Mouse (Mus musculus) heart, embryonic 14.5 days (tissue): ENCODE results near the gene Dnajc27. TPM values are rescaled to one million over a fixed set of nuclear protein-coding genes. Genes with fewer than 3 reads are reported as not detected.

Source experiments
- ATAC-seq: fragments of 200-750 bp; cut with Nextera tagmentation; 2 replicates; pipeline ENCODE4 v1.8.0; 2017; ENCODE audit warnings: low read depth, moderate TSS enrichment; ENCODE audit not compliant: insufficient number of reproducible peaks, insufficient read depth, low FRiP score
- H3K27ac ChIP-seq, 2 experiments: fragments of 200-500 bp in 1 of 2; fragments of 300-500 bp in 1 of 2; sonication (generic) in 1 of 2; replicated peaks in 1 of 2; 2 replicates each; pipeline ENCODE4 v1.5.1; 2012 to 2014; ENCODE audit warnings: low read depth in 2 of 2, low read length in 2 of 2, control low read depth in 1 of 2, mild to moderate bottlenecking in 1 of 2, mixed read lengths in 1 of 2; ENCODE audit not compliant: control insufficient read depth in 1 of 2, insufficient read depth in 1 of 2
- H3K27me3 ChIP-seq: fragments of 300-500 bp; sonication (generic); 2 replicates; pipeline ENCODE4 v1.6.1; 2014; ENCODE audit warnings: mild to moderate bottlenecking, low read length, control low read depth; ENCODE audit not compliant: control insufficient read depth, insufficient read depth
- H3K36me3 ChIP-seq: fragments of 300-500 bp; sonication (generic); 2 replicates; pipeline ENCODE4 v1.6.1; 2014; ENCODE audit warnings: mild to moderate bottlenecking, control low read depth, low read length, mixed read lengths; ENCODE audit not compliant: control insufficient read depth, insufficient read depth
- H3K4me1 ChIP-seq, 2 experiments: fragments of 200-500 bp in 1 of 2; fragments of 300-500 bp in 1 of 2; sonication (generic) in 1 of 2; 2 replicates each; pipeline ENCODE4 v1.6.1; 2012 to 2014; ENCODE audit warnings: low read length in 2 of 2, control low read depth in 1 of 2, mixed read lengths in 1 of 2; ENCODE audit not compliant: control insufficient read depth in 2 of 2, insufficient read depth in 2 of 2
- H3K4me2 ChIP-seq: fragments of 300-500 bp; sonication (generic); 2 replicates; pipeline ENCODE4 v1.6.1; 2014; ENCODE audit warnings: mild to moderate bottlenecking, low read length
- H3K4me3 ChIP-seq, 2 experiments: fragments of 200-500 bp in 1 of 2; fragments of 300-500 bp in 1 of 2; sonication (generic) in 1 of 2; 2 replicates each; pipeline ENCODE4 v1.5.1; 2012 to 2014; ENCODE audit warnings: low read length in 2 of 2, mild to moderate bottlenecking in 2 of 2, control low read depth in 1 of 2, low read depth in 1 of 2, moderate library complexity in 1 of 2; ENCODE audit not compliant: control insufficient read depth in 1 of 2, insufficient read depth in 1 of 2
- H3K9ac ChIP-seq: fragments of 300-500 bp; sonication (generic); 2 replicates; pipeline ENCODE4 v1.6.1; 2014; ENCODE audit warnings: mild to moderate bottlenecking, low read length
- H3K9me3 ChIP-seq: fragments of 300-500 bp; sonication (generic); 2 replicates; pipeline ENCODE4 v1.6.1; 2016; ENCODE audit warnings: low read length, control low read depth; ENCODE audit not compliant: control insufficient read depth
- WGBS: fragments of 180-500 bp; shearing (Covaris S2); extraction: QIAGEN DNeasy Blood & Tissue Kit; methylation state at CpG from one replicate; pipeline ENCODE4 v1.1.7; 2014; 5-methylcytosine and 5-hydroxymethylcytosine counted together
- polyA plus RNA-seq: library from polyadenylated mRNA; unstranded; fragments of >200 nt; fragmentation: Nextera tagmentation; extraction: Ambion mirVana; gene quantifications from 2 replicates; pipeline ENCODE4 v1.2.1, GENCODE M21; 2014

Dnajc27 gene
- polyA plus RNA-seq, 1 experiment from 2014 or later = 7.8 TPM

GRCm38 (mm10) chr12:4133847-4134212 is 51.4 kb downstream of the Dnajc27 start:
- no peaks in the 10 kb centered on the region for H3K36me3 ChIP-seq
- peak overlapping the region; percentile 72 for H3K9ac ChIP-seq
- H3K9me3 ChIP-seq = peaks cover 6% of the 10 kb centered on the region; the same call in 1 of the 2 replicates
- no peaks in the 10 kb centered on the region for H3K27me3 ChIP-seq
- ATAC-seq = no peak
- WGBS = 20% methylated on average over 11 of the region's 11 CpGs
- H3K27ac ChIP-seq = no peak overlapping the region
- H3K4me1 ChIP-seq = peaks cover 4 to 9% of the 10 kb centered on the region in 2 experiments; a peak in 2 of 4 replicates
- peak overlapping the region; percentile 58 to 61 for H3K4me3 ChIP-seq
- peak overlapping the region; percentile 84 for H3K4me2 ChIP-seq

GRCm38 (mm10) chr12:4143179-4143578 is 60.8 kb downstream of the Dnajc27 start:
- Histone ChIP-seq H3K9me3 (no peaks in the 10 kb centered on the region), H3K9ac (no peak overlapping the region), H3K4me2 (no peak overlapping the region), H3K36me3 (no peaks in the 10 kb centered on the region), H3K4me1 (peaks cover 8 to 9% of the 10 kb centered on the region in 2 experiments), H3K4me3 (no peak overlapping the region), H3K27ac (no peak overlapping the region), H3K27me3 (no peaks in the 10 kb centered on the region)
- WGBS = 88% methylated on average over 5 of the region's 5 CpGs
- ATAC-seq = no peak

- WGBS = 37% methylated on average over 2 of the region's 2 CpGs
- Histone ChIP-seq H3K9ac (no peak overlapping the region), H3K27ac (no peak overlapping the region), H3K27me3 (no peaks in the 10 kb centered on the region), H3K4me2 (no peak overlapping the region), H3K36me3 (no peaks in the 10 kb centered on the region), H3K4me3 (no peak overlapping the region), H3K4me1 (peaks cover 0 to 12% of the 10 kb centered on the region in 2 experiments; a peak in 1 of 4 replicates), H3K9me3 (no peaks in the 10 kb centered on the region)
- no peak for ATAC-seq
Observed at GRCm38 (mm10) chr12:4150936-4151335, 68.6 kb downstream of the Dnajc27 start.

GRCm38 (mm10) chr12:4151969-4152368 is 69.6 kb downstream of the Dnajc27 start:
- WGBS = 87% methylated on average over 3 of the region's 3 CpGs
- no peak overlapping the region for H3K27ac ChIP-seq
- H3K4me1 ChIP-seq = peaks cover 0 to 12% of the 10 kb centered on the region in 2 experiments; a peak in 1 of 4 replicates
- no peaks in the 10 kb centered on the region for H3K36me3 ChIP-seq
- H3K9ac ChIP-seq = no peak overlapping the region
- H3K4me2 ChIP-seq = no peak overlapping the region
- no peak for ATAC-seq
- no peak overlapping the region for H3K4me3 ChIP-seq
- H3K9me3 ChIP-seq = no peaks in the 10 kb centered on the region
- no peaks in the 10 kb centered on the region for H3K27me3 ChIP-seq

DNA sequence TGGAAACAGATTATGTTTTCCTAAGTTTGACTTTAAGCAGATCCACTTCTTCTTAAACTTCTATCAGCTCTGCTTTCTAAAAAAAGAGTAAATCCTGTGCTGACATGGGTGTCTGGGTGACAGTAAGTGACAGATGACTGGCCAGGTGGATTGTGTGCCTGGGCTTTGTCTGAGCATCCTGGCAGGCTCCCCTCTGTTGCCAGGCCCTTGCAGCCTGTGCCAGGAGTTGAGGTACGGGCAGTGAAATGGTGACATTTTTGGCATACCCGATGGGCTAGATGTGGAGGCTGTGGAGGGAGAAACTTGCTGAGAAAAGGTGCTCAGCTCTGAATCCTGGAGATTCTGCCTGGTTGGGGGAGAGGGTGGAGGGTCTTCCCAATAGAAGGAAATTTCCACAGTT is 75.1 kb downstream of the Dnajc27 start:
- WGBS = 40% methylated on average over 2 of the region's 2 CpGs

DNA sequence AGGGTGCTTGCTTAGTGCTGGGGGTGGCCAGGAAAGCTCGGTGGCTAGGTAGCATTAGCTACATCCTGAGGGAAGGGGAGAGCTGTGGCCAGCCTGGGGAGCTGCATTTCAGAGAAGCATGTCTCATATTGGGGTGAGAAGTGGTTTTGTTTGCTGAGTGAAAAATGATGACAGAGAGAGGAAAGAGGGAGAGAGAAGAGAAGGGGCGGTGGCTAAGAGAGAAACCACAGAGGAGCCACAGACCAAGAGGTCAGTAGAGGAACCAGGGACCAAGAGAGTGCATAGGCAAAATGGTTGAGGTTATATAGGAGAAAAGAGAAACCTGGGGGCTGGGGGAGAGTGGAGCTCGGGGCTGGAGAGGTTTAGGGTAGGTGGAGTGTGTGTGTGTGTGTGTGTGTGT is 75.8 kb downstream of the Dnajc27 start:
- 82% methylated on average over 3 of the region's 3 CpGs for WGBS

More for the DNA sequence above, 75.1 kb downstream of the Dnajc27 start:
- H3K4me1 ChIP-seq = peaks cover 3 to 13% of the 10 kb centered on the region in 2 experiments
- H3K4me3 ChIP-seq = no peak overlapping the region
- no peaks in the 10 kb centered on the region for H3K27me3 ChIP-seq
- no peak for ATAC-seq
- H3K27ac ChIP-seq = no peak overlapping the region
- H3K9ac ChIP-seq = no peak overlapping the region
- H3K36me3 ChIP-seq = no peaks in the 10 kb centered on the region
- H3K4me2 ChIP-seq = no peak overlapping the region
- no peaks in the 10 kb centered on the region for H3K9me3 ChIP-seq

DNA sequence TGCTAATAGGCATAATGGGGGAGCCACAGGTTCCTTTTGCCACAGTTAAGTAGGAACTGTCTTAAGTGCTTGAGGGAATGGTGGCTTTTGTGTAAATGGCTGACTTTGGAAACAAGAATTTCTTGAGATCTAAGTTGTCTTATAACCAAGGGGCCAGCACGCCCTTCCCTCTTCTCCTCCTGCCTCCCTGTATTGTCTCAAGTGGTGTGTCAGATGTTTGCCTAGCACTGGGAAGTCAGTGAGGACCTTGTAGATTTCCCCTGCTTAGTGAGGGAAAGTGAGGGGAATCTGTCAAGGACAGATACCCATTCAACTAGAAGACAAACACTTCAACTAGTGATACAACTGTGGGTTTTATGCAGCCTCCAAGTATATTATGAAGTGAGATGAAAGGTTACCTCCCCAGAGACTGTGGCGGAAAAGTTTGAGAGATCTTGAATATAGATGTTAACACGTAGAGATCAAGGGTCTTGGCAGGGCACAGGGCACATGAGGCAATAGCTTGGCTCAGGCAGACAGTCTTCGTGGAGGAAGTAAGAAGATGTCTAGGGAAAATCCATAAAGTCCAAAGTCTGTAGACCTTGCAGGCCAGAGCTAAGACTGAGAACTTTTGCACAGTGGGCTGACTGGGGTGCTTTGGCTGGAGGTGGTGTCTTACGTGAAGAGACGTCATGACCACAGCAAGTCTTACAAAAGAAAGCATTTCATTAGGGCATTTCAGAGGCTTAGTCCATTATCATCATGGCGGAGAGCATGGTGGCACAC is 76.7 kb downstream of the Dnajc27 start:
- Histone ChIP-seq H3K9me3 (no peaks in the 10 kb centered on the region), H3K4me2 (no peak overlapping the region), H3K4me1 (peaks cover 3 to 13% of the 10 kb centered on the region in 2 experiments), H3K4me3 (no peak overlapping the region), H3K27ac (no peak overlapping the region), H3K36me3 (no peaks in the 10 kb centered on the region), H3K9ac (no peak overlapping the region), H3K27me3 (no peaks in the 10 kb centered on the region)
- 89% methylated on average over 7 of the region's 7 CpGs for WGBS
- ATAC-seq = no peak

More for the DNA sequence above, 75.8 kb downstream of the Dnajc27 start:
- Histone ChIP-seq H3K36me3 (no peaks in the 10 kb centered on the region), H3K27me3 (no peaks in the 10 kb centered on the region), H3K27ac (no peak overlapping the region), H3K4me2 (no peak overlapping the region), H3K9ac (no peak overlapping the region), H3K4me1 (peaks cover 3 to 13% of the 10 kb centered on the region in 2 experiments), H3K4me3 (no peak overlapping the region), H3K9me3 (no peaks in the 10 kb centered on the region)
- ATAC-seq = no peak
